Mouse (Mus musculus): ENCODE measurements around the gene Suox. TPM values are rescaled to one million over a fixed set of nuclear protein-coding genes. Genes with fewer than 3 reads are reported as not detected.

Suox gene
- polyA plus RNA-seq, 1 experiment from 2014 or later = 11.1 TPM

DNA sequence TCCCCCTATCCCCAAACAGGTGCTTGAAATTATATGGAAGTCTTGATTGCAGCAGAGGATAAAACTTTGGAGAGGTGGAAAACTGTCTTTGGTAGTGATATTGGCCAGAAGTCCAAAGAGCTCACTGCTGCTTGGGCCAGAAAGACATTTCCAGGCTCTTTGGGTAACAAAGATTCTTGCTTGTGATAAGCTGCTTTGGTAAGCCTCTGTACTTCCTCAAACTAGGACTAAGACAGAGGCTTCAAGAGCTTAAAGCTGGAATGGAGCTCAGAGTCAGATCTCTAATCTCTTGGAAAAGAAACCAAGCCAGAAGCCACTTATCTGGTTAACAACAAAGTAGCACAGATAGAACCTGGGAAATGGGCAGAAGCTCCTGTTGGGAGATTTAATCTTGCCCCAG, 11.4 kb downstream of the Suox start:
- no peak for ATAC-seq (ENCODE audit: extremely low read depth, insufficient number of reproducible peaks, low FRiP score, low TSS enrichment)

DNA sequence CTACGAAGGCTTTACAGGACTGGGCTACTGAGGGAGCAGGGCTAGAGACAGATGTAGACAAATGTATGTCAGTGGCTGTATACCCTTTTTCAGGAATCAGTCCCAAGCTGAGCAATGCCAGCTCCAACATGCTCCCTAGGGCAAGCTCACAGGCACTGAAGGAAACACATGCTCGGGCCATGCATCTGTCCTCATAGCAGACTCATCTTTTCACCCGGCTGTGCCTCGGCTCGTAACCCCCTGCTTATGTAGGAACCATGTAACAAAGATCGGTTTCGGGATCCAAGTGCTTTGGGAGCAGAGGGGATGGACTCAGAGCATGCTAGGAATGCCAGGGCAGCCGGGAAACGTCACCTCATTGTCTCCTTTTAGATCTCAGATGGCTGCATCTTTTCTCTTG, 14.4 kb downstream of the Suox start:
- ATAC-seq (ENCODE audit: extremely low read depth, insufficient number of reproducible peaks, low FRiP score, low TSS enrichment) = no peak
- Histone ChIP-seq H3K27ac (replicated peaks) (no peak overlapping the region), H3K9ac (no peak overlapping the region), H3K36me3 (no peaks in the 10 kb centered on the region), H3K4me3 (no peak overlapping the region), H3K27me3 (replicated peaks) (no peaks in the 10 kb centered on the region), H3K4me1 (peaks cover 8% of the 10 kb centered on the region), H3K9me3 (no peaks in the 10 kb centered on the region), H3K4me2 (no peak overlapping the region)
- WGBS = 30% methylated on average over 9 of the region's 9 CpGs

More for the DNA sequence above, 11.4 kb downstream of the Suox start:
- no peak overlapping the region for H3K4me2 ChIP-seq
- no peaks in the 10 kb centered on the region for H3K36me3 ChIP-seq
- no peak overlapping the region for H3K27ac ChIP-seq (replicated peaks)
- no peak overlapping the region for H3K4me3 ChIP-seq
- no peaks in the 10 kb centered on the region for H3K27me3 ChIP-seq (replicated peaks)
- H3K9ac ChIP-seq = no peak overlapping the region
- H3K4me1 ChIP-seq = 0 out of 2 replicates have a peak, but pooled peaks cover 3% of the 10 kb centered on the region
- no peaks in the 10 kb centered on the region for H3K9me3 ChIP-seq

DNA sequence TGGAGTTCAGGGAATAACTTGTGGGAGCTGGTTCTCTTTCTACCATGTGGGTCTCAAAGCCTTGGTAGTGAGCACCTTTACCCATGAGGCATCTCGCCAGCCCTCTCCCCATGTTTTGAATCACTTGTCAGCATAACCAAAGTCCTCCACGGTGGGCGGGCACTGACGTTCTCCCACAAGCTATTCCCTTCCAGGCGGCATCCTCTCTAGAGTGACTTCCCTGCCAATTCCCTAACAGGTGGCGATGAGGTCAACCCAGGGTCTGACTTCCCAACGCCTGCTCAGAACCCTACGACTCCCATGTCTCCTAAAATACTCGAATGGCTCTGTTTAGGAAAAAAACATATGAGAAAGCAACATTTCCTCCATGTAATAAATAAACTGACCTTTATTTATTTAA, 16.0 kb downstream of the Suox start:
- no peaks in the 10 kb centered on the region for H3K36me3 ChIP-seq
- no peak overlapping the region for H3K4me2 ChIP-seq
- no peak overlapping the region for H3K9ac ChIP-seq
- H3K4me1 ChIP-seq = peaks cover 8% of the 10 kb centered on the region
- ATAC-seq (ENCODE audit: extremely low read depth, insufficient number of reproducible peaks, low FRiP score, low TSS enrichment) = no peak
- WGBS = 53% methylated on average over 9 of the region's 9 CpGs
- no peak overlapping the region for H3K4me3 ChIP-seq
- H3K27me3 ChIP-seq (replicated peaks) = 0 out of 2 replicates have a peak, but pooled peaks cover 4% of the 10 kb centered on the region
- no peak overlapping the region for H3K27ac ChIP-seq (replicated peaks)
- no peaks in the 10 kb centered on the region for H3K9me3 ChIP-seq

DNA sequence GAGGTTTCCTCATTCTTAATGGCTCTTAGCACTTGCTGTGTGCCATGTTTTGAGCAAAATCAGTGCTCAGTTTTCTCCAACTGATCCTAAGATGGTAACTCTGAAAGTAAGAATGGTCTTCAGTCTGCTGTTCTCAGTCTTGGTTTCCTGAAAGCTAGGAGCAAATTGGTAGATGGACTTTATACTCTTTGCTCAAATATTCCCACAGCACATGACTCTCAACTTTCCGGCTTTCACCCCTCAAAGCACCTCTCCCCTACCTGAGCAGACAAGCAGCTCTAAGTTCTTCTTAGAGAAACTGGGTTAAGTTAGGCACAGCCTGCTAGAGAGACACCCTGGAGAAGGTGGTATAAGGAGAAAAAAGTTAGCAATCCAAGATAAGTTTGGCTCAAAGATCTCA, 17.1 kb downstream of the Suox start:
- ATAC-seq (ENCODE audit: extremely low read depth, insufficient number of reproducible peaks, low FRiP score, low TSS enrichment) = no peak
- Histone ChIP-seq H3K4me2 (no peak overlapping the region), H3K36me3 (no peaks in the 10 kb centered on the region), H3K27ac (replicated peaks) (no peak overlapping the region), H3K4me3 (no peak overlapping the region), H3K4me1 (peaks cover 8% of the 10 kb centered on the region), H3K9ac (no peak overlapping the region), H3K27me3 (replicated peaks) (0 out of 2 replicates have a peak, but pooled peaks cover 4% of the 10 kb centered on the region), H3K9me3 (no peaks in the 10 kb centered on the region)
- 85% methylated on average over 1 of the region's 1 CpGs for WGBS

DNA sequence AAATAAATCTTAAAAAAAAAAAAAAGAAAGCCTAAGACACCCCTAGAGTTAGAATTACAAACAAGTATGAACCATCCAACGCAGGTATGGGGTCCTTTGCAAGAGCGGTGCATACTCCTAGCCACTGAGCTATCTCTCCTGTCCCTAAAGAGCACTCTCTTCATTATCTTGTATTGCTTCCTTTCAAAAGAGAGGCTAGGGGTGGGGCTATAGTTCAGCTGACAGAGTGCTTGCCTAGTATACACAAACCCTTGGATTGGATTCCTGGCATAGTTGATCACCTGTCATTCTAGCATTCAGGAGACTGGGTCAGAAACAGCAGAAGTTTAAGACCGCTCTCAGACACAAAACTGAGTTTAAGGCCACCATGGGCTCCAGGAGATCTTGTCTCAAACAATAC, 18.6 kb downstream of the Suox start:
- no peak for ATAC-seq (ENCODE audit: extremely low read depth, insufficient number of reproducible peaks, low FRiP score, low TSS enrichment)
- H3K4me1 ChIP-seq = peaks cover 8% of the 10 kb centered on the region
- no peaks in the 10 kb centered on the region for H3K9me3 ChIP-seq
- peaks cover 4% of the 10 kb centered on the region; the same call in 1 of the 2 replicates for H3K27me3 ChIP-seq (replicated peaks)
- H3K27ac ChIP-seq (replicated peaks) = no peak overlapping the region
- H3K4me2 ChIP-seq = no peak overlapping the region
- no peaks in the 10 kb centered on the region for H3K36me3 ChIP-seq
- H3K9ac ChIP-seq = no peak overlapping the region
- WGBS = 35% methylated on average over 3 of the region's 3 CpGs
- H3K4me3 ChIP-seq = no peak overlapping the region

DNA sequence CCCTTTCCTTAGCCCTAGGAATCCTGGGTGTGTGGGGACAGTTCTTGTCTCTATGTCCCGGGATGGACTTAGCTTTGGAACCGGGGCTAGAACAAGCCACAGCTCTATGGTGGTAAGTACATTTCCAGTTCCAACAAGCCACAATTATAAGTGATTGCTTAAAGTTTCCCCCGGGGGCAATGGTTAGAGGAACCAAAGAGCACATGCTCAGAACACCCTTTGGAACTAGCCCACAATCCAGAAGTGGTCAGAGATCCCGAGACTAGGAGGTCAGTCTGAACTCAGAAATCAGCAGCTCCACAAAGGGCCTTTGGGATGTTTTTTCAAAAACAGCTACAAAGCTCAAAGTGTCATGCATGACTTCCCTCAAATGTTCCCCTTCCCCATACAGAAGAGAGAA, 20.0 kb downstream of the Suox start:
- H3K9me3 ChIP-seq = no peaks in the 10 kb centered on the region
- H3K36me3 ChIP-seq = no peaks in the 10 kb centered on the region
- H3K9ac ChIP-seq = no peak overlapping the region
- no peak overlapping the region for H3K4me3 ChIP-seq
- no peak overlapping the region for H3K27ac ChIP-seq (replicated peaks)
- no peak overlapping the region for H3K4me2 ChIP-seq
- peaks cover 4% of the 10 kb centered on the region; the same call in 1 of the 2 replicates for H3K27me3 ChIP-seq (replicated peaks)
- ATAC-seq (ENCODE audit: extremely low read depth, insufficient number of reproducible peaks, low FRiP score, low TSS enrichment) = no peak
- H3K4me1 ChIP-seq = peaks cover 5% of the 10 kb centered on the region
- WGBS = 58% methylated on average over 4 of the region's 4 CpGs

DNA sequence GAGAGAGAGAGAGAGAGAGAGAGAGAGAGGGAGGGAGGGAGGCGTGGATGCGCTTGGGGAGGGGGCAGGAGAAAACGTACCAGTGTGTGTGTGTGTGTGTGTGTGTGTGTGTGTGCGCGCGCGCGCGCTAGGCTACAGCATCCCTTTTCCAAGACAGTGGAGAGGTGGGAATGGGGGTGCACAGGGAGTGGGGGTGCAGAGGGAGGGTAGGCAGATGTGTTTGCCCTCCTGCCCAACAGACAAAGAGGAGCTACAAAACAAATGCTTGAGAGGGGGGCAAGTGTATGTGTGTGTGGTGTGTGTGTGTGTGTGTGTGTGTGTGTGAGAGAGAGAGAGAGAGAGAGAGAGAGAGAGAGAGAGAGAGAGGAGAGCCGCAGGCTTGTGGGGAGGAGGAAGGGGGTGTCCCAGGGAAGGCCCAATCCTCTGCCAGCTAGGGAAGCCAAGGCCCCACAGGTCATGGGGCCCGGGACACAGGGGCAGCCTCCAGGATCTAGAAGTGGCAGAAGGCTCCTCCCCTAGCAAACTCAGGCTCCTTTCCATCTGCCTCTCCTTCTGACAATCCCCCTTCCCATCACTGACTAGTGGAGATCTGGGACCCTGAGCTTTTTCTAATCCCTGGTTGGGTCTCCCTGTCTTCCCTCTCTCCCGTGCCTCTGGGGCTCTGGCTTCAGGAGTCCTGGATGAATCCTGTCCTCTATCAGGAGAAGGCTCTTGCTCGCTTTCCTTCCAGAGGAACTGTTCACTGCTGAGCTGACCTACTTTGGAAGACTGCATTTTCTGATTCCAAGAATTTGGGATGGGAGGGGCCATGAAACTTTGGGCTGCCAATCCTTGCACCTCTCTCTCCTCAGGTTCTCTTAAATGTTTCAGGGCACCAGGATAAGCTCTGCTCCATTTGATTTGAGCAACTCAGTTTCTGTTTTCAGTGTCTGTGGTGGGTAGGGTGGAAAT, 27.5 kb downstream of the Suox start:
- Histone ChIP-seq H3K4me3 (peak overlapping the region; percentile 62), H3K4me1 (peaks cover 32% of the 10 kb centered on the region), H3K9ac (peak overlapping the region; percentile 82), H3K4me2 (peak overlapping the region; percentile 92), H3K36me3 (no peaks in the 10 kb centered on the region), H3K27me3 (replicated peaks) (peaks cover 17% of the 10 kb centered on the region), H3K27ac (replicated peaks) (peak overlapping the region; percentile 24; the same call in 1 of the 2 replicates), H3K9me3 (no peaks in the 10 kb centered on the region)
- WGBS = 5% methylated on average over 13 of the region's 13 CpGs
- ATAC-seq (ENCODE audit: extremely low read depth, insufficient number of reproducible peaks, low FRiP score, low TSS enrichment) = no peak

DNA sequence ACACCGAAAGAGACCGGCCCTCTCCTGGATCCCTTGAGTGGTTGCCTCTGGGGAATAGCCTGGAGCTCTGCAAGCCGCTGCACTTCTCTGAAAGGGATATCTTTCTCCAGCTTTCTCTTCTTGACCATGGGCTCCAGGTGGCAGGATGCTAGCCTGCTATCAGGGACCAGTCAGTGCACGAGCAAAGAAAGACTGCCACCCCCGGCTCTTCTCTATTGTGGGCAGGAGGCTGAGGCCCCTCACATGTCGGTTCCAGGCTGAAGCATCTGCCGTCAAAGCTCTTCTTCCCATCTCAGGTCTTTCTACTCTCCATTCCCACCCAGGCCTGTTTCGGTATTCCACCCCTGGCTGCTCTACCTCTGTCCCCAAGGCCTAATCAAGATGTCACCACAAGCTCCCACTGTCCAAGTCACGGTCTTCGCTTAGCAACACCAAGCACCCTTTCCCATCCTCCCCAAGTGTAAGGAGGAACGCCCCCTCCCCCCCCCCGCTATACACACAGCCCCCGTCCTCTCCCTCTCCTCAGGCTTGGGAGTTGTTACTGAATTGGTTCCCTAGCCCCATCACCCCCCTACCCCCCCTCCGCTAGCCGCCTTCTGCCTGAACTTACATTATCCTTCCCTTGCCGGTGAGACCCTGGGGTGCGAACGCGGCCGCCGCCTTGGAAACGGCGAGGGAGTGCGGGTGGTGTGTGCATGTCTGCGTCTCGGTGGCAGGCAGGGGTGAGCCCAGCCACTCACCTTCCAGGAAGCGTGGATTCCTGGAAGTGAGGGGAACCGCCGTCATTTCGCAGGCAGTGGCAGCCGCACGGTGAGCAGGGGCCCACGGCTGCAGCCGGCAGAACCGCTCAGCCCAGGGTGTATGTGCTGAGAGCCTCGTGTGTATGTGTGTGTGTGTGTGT, 28.5 kb downstream of the Suox start, which contains the start of gene Ikzf4:
Ikzf4 (minus strand) TSS at position 881 of the 901 bp plus-strand sequence.
- Histone ChIP-seq H3K4me1 (peaks cover 32% of the 10 kb centered on the region), H3K4me2 (peak within 1 kb of the TSS; percentile 92), H3K4me3 (peak within 1 kb of the TSS; percentile 62), H3K27ac (replicated peaks) (peak within 1 kb of the TSS; percentile 25; the same call in 1 of the 2 replicates), H3K9me3 (no peaks in the 10 kb centered on the region), H3K27me3 (replicated peaks) (peaks cover 17% of the 10 kb centered on the region), H3K36me3 (0 out of 2 replicates have a peak, but pooled peaks cover 1% of the 10 kb centered on the region), H3K9ac (peak within 1 kb of the TSS; percentile 82)
- WGBS = 4% methylated on average over 35 of the region's 36 CpGs
- peak; percentile 57 for ATAC-seq (ENCODE audit: extremely low read depth, insufficient number of reproducible peaks, low FRiP score, low TSS enrichment)

DNA sequence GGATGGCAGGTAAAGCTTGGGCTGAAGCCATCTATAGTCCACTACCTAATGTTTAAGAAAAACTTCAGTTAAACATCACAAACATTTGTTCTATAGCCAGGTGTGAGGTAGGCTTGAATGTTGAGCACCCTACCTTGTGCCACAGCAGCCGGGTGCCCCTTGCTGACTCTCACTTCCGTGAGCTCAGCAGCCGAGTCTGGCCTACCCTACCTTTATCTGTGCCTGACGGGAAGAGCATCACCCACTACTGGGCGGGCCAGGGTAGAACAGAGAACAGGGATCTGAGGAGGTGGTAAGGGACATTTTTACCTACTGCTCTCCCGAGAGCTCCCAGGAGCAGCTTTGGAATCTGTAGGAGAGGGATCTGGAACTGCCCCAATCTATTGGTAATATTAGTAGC, 31.1 kb downstream of the Suox start:
- Histone ChIP-seq H3K9me3 (no peaks in the 10 kb centered on the region), H3K4me1 (peaks cover 36% of the 10 kb centered on the region), H3K36me3 (0 out of 2 replicates have a peak, but pooled peaks cover 3% of the 10 kb centered on the region), H3K4me3 (no peak overlapping the region), H3K9ac (no peak overlapping the region), H3K4me2 (no peak overlapping the region), H3K27ac (replicated peaks) (no peak overlapping the region), H3K27me3 (replicated peaks) (peaks cover 17% of the 10 kb centered on the region)
- ATAC-seq (ENCODE audit: extremely low read depth, insufficient number of reproducible peaks, low FRiP score, low TSS enrichment) = no peak
- 72% methylated on average over 6 of the region's 6 CpGs for WGBS

DNA sequence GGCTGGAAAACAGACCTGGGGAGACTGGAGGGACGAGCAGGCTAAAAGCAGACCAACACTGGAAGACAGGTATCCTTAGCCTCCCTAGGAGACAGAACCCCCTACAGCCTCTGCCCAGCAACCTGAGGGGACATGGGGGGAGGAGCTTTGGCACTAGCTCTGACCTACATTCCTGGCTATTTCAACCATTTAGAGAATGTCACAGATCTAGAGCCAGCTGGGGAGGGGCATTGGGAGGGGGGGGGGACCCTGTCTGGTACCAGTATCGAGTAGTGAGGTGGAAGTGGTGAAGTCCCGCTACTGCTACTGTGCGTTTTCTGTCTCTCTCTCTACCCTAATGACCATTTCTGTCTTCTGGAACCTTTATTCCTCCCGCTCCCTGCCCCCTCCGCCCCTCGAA, 32.0 kb downstream of the Suox start:
- Histone ChIP-seq H3K4me3 (no peak overlapping the region), H3K4me2 (peak overlapping the region; percentile 26; the same call in 1 of the 2 replicates), H3K27me3 (replicated peaks) (peaks cover 17% of the 10 kb centered on the region), H3K9me3 (no peaks in the 10 kb centered on the region), H3K27ac (replicated peaks) (no peak overlapping the region), H3K36me3 (0 out of 2 replicates have a peak, but pooled peaks cover 3% of the 10 kb centered on the region), H3K4me1 (peaks cover 37% of the 10 kb centered on the region), H3K9ac (no peak overlapping the region)
- WGBS = 39% methylated on average over 7 of the region's 7 CpGs
- no peak for ATAC-seq (ENCODE audit: extremely low read depth, insufficient number of reproducible peaks, low FRiP score, low TSS enrichment)

DNA sequence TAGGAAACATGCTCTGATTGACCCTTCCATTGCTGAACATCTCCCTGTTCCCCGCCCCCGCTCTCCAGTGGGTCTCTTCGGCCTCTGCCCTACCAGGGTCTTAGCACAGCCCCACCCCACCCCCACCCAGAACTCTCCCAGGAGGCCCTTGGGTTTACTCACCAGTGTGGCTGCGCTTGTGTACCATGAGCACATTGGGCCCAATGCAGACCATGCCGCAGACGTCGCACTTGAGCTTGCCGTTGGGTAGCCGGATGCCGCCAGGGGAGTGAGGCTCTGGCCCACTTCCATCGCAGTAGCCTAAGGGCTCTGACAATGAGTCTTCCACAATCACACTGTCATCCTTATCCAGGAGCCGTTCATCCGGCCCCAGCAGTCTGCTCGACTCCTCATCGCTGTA, 33.0 kb downstream of the Suox start:
- peaks cover 17% of the 10 kb centered on the region for H3K27me3 ChIP-seq (replicated peaks)
- 0 out of 2 replicates have a peak, but pooled peaks cover 3% of the 10 kb centered on the region for H3K36me3 ChIP-seq
- no peaks in the 10 kb centered on the region for H3K9me3 ChIP-seq
- no peak overlapping the region for H3K27ac ChIP-seq (replicated peaks)
- H3K4me3 ChIP-seq = no peak overlapping the region
- ATAC-seq (ENCODE audit: extremely low read depth, insufficient number of reproducible peaks, low FRiP score, low TSS enrichment) = no peak
- H3K4me1 ChIP-seq = peaks cover 33% of the 10 kb centered on the region
- WGBS = 89% methylated on average over 15 of the region's 15 CpGs
- no peak overlapping the region for H3K9ac ChIP-seq
- H3K4me2 ChIP-seq = no peak overlapping the region

Data from heart, embryonic 13.5 days (tissue).